Mouse (Mus musculus) retina, postnatal 1 day (tissue): Measurements from ENCODE around the gene Atp6v0e2.

Experiments
- DNase-seq: peaks from one replicate; pipeline ENCODE4 v3.0.0-alpha.2; 2012

Gene Atp6v0e2

GRCm38 (mm10) chr6:48540721-48541120 lies 3.3 kb downstream of the Atp6v0e2 start:
- DNase-seq: no peak

- DNase-seq: no peak
These were observed 4.4 kb downstream of the Atp6v0e2 start for GRCm38 (mm10) chr6:48541560-48542450.

GRCm38 (mm10) chr6:48542631-48543030 lies 5.2 kb downstream of the Atp6v0e2 start:
- DNase-seq: no peak

GRCm38 (mm10) chr6:48545251-48545650 lies 7.8 kb downstream of the Atp6v0e2 start:
- no peak for DNase-seq

GRCm38 (mm10) chr6:48546271-48546670 lies 8.9 kb downstream of the Atp6v0e2 start:
- peak; percentile 60 for DNase-seq

GRCm38 (mm10) chr6:48546858-48547257 lies 9.4 kb downstream of the Atp6v0e2 start:
- DNase-seq: no peak

- DNase-seq: no peak
These were observed 10.9 kb downstream of the Atp6v0e2 start for GRCm38 (mm10) chr6:48548314-48548713.

GRCm38 (mm10) chr6:48552918-48553317 lies 15.5 kb downstream of the Atp6v0e2 start:
- DNase-seq: peak; percentile 47

- no peak for DNase-seq
These were observed 16.4 kb downstream of the Atp6v0e2 start for GRCm38 (mm10) chr6:48553819-48554218.

- DNase-seq: peak; percentile 97
These were observed 17.1 kb downstream of the Atp6v0e2 start, which contains the start of gene Lrrc61 for GRCm38 (mm10) chr6:48554280-48555103. Gene Lrrc61 (plus strand): TSS chr6:48554796.

GRCm38 (mm10) chr6:48555104-48555890 lies 17.9 kb downstream of the Atp6v0e2 start:
- DNase-seq: peak; percentile 92

GRCm38 (mm10) chr6:48555956-48556355 lies 18.5 kb downstream of the Atp6v0e2 start:
- no peak for DNase-seq

GRCm38 (mm10) chr6:48565693-48566310 lies 28.4 kb downstream of the Atp6v0e2 start:
- no peak for DNase-seq

- DNase-seq: peak; percentile 70
These were observed 28.9 kb downstream of the Atp6v0e2 start for GRCm38 (mm10) chr6:48566312-48566711.

- peak; percentile 36 for DNase-seq
These were observed 30.9 kb downstream of the Atp6v0e2 start for GRCm38 (mm10) chr6:48568036-48568984.

- DNase-seq: no peak
These were observed 31.8 kb downstream of the Atp6v0e2 start for GRCm38 (mm10) chr6:48569065-48569807.

GRCm38 (mm10) chr6:48572014-48572413 lies 34.6 kb downstream of the Atp6v0e2 start:
- no peak for DNase-seq

GRCm38 (mm10) chr6:48572572-48573061 lies 35.2 kb downstream of the Atp6v0e2 start, which contains the start of gene Rarres2:
Gene Rarres2 (minus strand): TSS chr6:48572789.
- no peak for DNase-seq

GRCm38 (mm10) chr6:48573280-48573679 lies 35.9 kb downstream of the Atp6v0e2 start:
- no peak for DNase-seq

GRCm38 (mm10) chr6:48573981-48574380 lies 36.6 kb downstream of the Atp6v0e2 start:
- DNase-seq: no peak
